Comparison of ENCODE assay signal across 11 mouse cellular contexts in genomic region chr8:11628506-11629132, GRCm38 (mm10). TPM values are rescaled to one million over a fixed set of nuclear protein-coding genes. Genes with fewer than 3 reads are reported as not detected.
DNase-seq lines count a peak whose midpoint lies in the region; ATAC-seq lines count a peak whose summit lies in the region.
"Had no signal": no experiment of that assay in that cellular context is flagged by ENCODE, and none has a peak within 500 bp of the region (broad histone marks: within the 10 kb centered on the region; RNA-seq: fewer than 3 reads in every experiment).

No protein-coding gene starts in this region.

- no peak overlapping the region for H3K4me2 ChIP-seq in heart, embryonic 13.5 days

- no peak for ATAC-seq in heart, embryonic 13.5 days (ENCODE audit: extremely low read depth, insufficient number of reproducible peaks, low FRiP score, low TSS enrichment)
- ATAC-seq in megakaryocyte progenitor cell, adult 5-6 weeks (replicated peaks; ENCODE audit: poor library complexity), result no peak
- ATAC-seq: forebrain, postnatal 0 days; lung, postnatal 0 days had no signal

- H3K9ac ChIP-seq in heart, embryonic 13.5 days, result 0 out of 2 replicates have a peak overlapping the region, but pooled peaks have one; percentile 8
- H3K9ac ChIP-seq: forebrain, postnatal 0 days had no signal

- H3K4me3 ChIP-seq in heart, embryonic 13.5 days, result no peak overlapping the region

- peaks cover 71% of the 10 kb centered on the region for H3K36me3 ChIP-seq in heart, embryonic 13.5 days

- peaks cover 54% of the 10 kb centered on the region for H3K4me1 ChIP-seq in heart, embryonic 13.5 days

- DNase-seq in heart, adult 8-10 months (ENCODE audit: low spot score), result no peak
- DNase-seq in adipocyte (ENCODE audit: low spot score) (peak; percentile 65), liver (no peak)
- peak; percentile 70 for DNase-seq in gastrocnemius, postnatal 14 days
- DNase-seq in right cerebral cortex, adult 2 months (ENCODE audit: low spot score in 2 of 2), result peak; percentile 47 to 70
- DNase-seq in ovary, postnatal 36 days (ENCODE audit: low spot score), result no peak
- DNase-seq: forebrain, postnatal 0 days; heart, postnatal 4 days had no signal

- no peaks in the 10 kb centered on the region for H3K9me3 ChIP-seq in heart, embryonic 13.5 days

- no peaks in the 10 kb centered on the region for H3K27me3 ChIP-seq in heart, embryonic 13.5 days (replicated peaks)

- H3K27ac ChIP-seq in heart, embryonic 13.5 days (replicated peaks), result no peak overlapping the region

- 76% methylated on average over 7 of the region's 7 CpGs for WGBS in heart, embryonic 13.5 days

- intact Hi-C loops in gastrocnemius, postnatal 14 days (cut with DNase I; ENCODE audit: low total_unique reads), result no loop called here

RNA-seq across cellular contexts. Expression of gene Ankrd10, which starts 6.9 kb away (rescaled TPM):
- polyA plus RNA-seq in heart, embryonic 13.5 days (2015; fragmentation: Nextera tagmentation; extraction: Ambion mirVana), result 51.4 and 55.3 TPM in 2 replicates
- total RNA-seq in heart, adult 8-10 months (2022), result 10 to 100 TPM; 17.1 to 25.6 (median 19.4) TPM
- total RNA-seq in gastrocnemius, postnatal 14 days (2021), result 10 to 100 TPM; 24.4 to 25.2 TPM
- total RNA-seq in megakaryocyte progenitor cell, adult 5-6 weeks (2015), result 87.0 and 98.7 TPM in 2 replicates
- total RNA-seq in megakaryocyte progenitor cell, adult 5-6 weeks (2017), result 63.9 and 67.6 TPM in 2 replicates

Comparison
In these comparisons a context has a peak if more than half of its experiments do, and no peak if none do; other contexts are left out.
1. DNase-seq: peak in adipocyte (single experiment), gastrocnemius, postnatal 14 days (single experiment) and right cerebral cortex, adult 2 months (2 of 2); none in heart, adult 8-10 months (single experiment), ovary, postnatal 36 days (single experiment) and liver (single experiment).